Mouse (Mus musculus) lung, embryonic 14.5 days (tissue): ENCODE data around the gene Timm8a2. TPM values are rescaled to one million over a fixed set of nuclear protein-coding genes. Genes with fewer than 3 reads are reported as not detected.

ENCODE experiments used
- ATAC-seq: fragments of 200-750 bp; cut with Nextera tagmentation; 2 replicates; pipeline ENCODE4 v1.8.0; 2017; ENCODE audit warnings: mild to moderate bottlenecking, moderate TSS enrichment, moderate library complexity; ENCODE audit not compliant: insufficient read depth
- DNase-seq: peaks from one replicate; pipeline ENCODE4 v3.0.0-alpha.2; 2015
- H3K27ac ChIP-seq: fragments of 300-500 bp; sonication (generic); 2 replicates; pipeline ENCODE4 v1.5.1; 2014; ENCODE audit warnings: low read depth, mild to moderate bottlenecking, moderate library complexity
- H3K27me3 ChIP-seq: fragments of 300-500 bp; sonication (generic); 2 replicates; pipeline ENCODE4 v1.6.1; 2014; ENCODE audit warnings: low read length, control low read depth; ENCODE audit not compliant: insufficient read depth
- H3K36me3 ChIP-seq: fragments of 300-500 bp; sonication (generic); 2 replicates; pipeline ENCODE4 v1.6.1; 2014; ENCODE audit warnings: control low read depth; ENCODE audit not compliant: insufficient read depth
- H3K4me1 ChIP-seq: fragments of 300-500 bp; sonication (generic); 2 replicates; pipeline ENCODE4 v1.6.1; 2014; ENCODE audit warnings: antibody characterized with exemption, control low read depth; ENCODE audit not compliant: insufficient read depth
- H3K4me2 ChIP-seq: fragments of 300-500 bp; sonication (generic); 2 replicates; pipeline ENCODE4 v1.6.1; 2014; ENCODE audit warnings: mild to moderate bottlenecking
- H3K4me3 ChIP-seq: fragments of 300-500 bp; sonication (generic); 2 replicates; pipeline ENCODE4 v1.5.1; 2014; ENCODE audit warnings: low read depth, low read length
- H3K9ac ChIP-seq: fragments of 300-500 bp; sonication (generic); 2 replicates; pipeline ENCODE4 v1.6.1; 2014
- H3K9me3 ChIP-seq: fragments of 300-500 bp; sonication (generic); 2 replicates; pipeline ENCODE4 v1.6.1; 2016; ENCODE audit warnings: low read depth, low read length, control low read depth
- CTCF ChIP-seq: IDR thresholded peaks from 2 replicates; pipeline ENCODE4 v1.5.1; 2016; ENCODE audit warnings: antibody characterized with exemption, low read depth
- WGBS: fragments of 180-500 bp; shearing (Covaris S2); extraction: QIAGEN DNeasy Blood & Tissue Kit; methylation state at CpG from one replicate; pipeline ENCODE4 v1.1.7; 2014; 5-methylcytosine and 5-hydroxymethylcytosine counted together
- polyA plus RNA-seq: library from polyadenylated mRNA; unstranded; fragments of >200 nt; fragmentation: Nextera tagmentation; extraction: Ambion mirVana; gene quantifications from 2 replicates; pipeline ENCODE4 v1.2.1, GENCODE M21; 2014

Timm8a2 gene
- polyA plus RNA-seq, 1 experiment from 2014 or later = not detected

GRCm38 (mm10) chr14:122023054-122023453 lies 11.4 kb upstream of the Timm8a2 start:
- DNase-seq (no peak), ATAC-seq (no peak)
- 80% methylated on average over 1 of the region's 1 CpGs for WGBS
- H3K4me1 ChIP-seq = no peaks in the 10 kb centered on the region
- no peak for TF ChIP-seq CTCF
- H3K27ac ChIP-seq = no peak overlapping the region
- no peak overlapping the region for H3K9ac ChIP-seq
- H3K27me3 ChIP-seq = no peaks in the 10 kb centered on the region
- no peak overlapping the region for H3K4me2 ChIP-seq
- no peaks in the 10 kb centered on the region for H3K9me3 ChIP-seq
- no peak overlapping the region for H3K4me3 ChIP-seq
- 0 out of 2 replicates have a peak, but pooled peaks cover 5% of the 10 kb centered on the region for H3K36me3 ChIP-seq

GRCm38 (mm10) chr14:122023928-122024327 lies 10.5 kb upstream of the Timm8a2 start:
- TF ChIP-seq CTCF = no peak
- H3K4me3 ChIP-seq = no peak overlapping the region
- DNase-seq (no peak), ATAC-seq (no peak)
- no peaks in the 10 kb centered on the region for H3K4me1 ChIP-seq
- no peak overlapping the region for H3K4me2 ChIP-seq
- 0 out of 2 replicates have a peak, but pooled peaks cover 5% of the 10 kb centered on the region for H3K36me3 ChIP-seq
- no peak overlapping the region for H3K27ac ChIP-seq
- no peaks in the 10 kb centered on the region for H3K9me3 ChIP-seq
- H3K9ac ChIP-seq = no peak overlapping the region
- no peaks in the 10 kb centered on the region for H3K27me3 ChIP-seq

GRCm38 (mm10) chr14:122028926-122029745 lies 5.3 kb upstream of the Timm8a2 start:
- Histone ChIP-seq H3K4me3 (no peak overlapping the region), H3K27me3 (no peaks in the 10 kb centered on the region), H3K9ac (no peak overlapping the region), H3K36me3 (no peaks in the 10 kb centered on the region), H3K4me1 (no peaks in the 10 kb centered on the region), H3K9me3 (no peaks in the 10 kb centered on the region), H3K4me2 (no peak overlapping the region), H3K27ac (no peak overlapping the region)
- no peak for TF ChIP-seq CTCF
- 83% methylated on average over 11 of the region's 11 CpGs for WGBS
- DNase-seq (no peak), ATAC-seq (no peak)

GRCm38 (mm10) chr14:122029851-122030250 lies 4.6 kb upstream of the Timm8a2 start:
- TF ChIP-seq CTCF = no peak
- H3K4me1 ChIP-seq = no peaks in the 10 kb centered on the region
- no peak for DNase-seq
- H3K9ac ChIP-seq = no peak overlapping the region
- H3K4me3 ChIP-seq = no peak overlapping the region
- no peak overlapping the region for H3K27ac ChIP-seq
- no peaks in the 10 kb centered on the region for H3K9me3 ChIP-seq
- H3K4me2 ChIP-seq = no peak overlapping the region
- WGBS = 89% methylated on average over 4 of the region's 4 CpGs
- ATAC-seq = no peak
- H3K36me3 ChIP-seq = no peaks in the 10 kb centered on the region
- H3K27me3 ChIP-seq = no peaks in the 10 kb centered on the region

GRCm38 (mm10) chr14:122032045-122032444 lies 2.4 kb upstream of the Timm8a2 start:
- Histone ChIP-seq H3K4me1 (no peaks in the 10 kb centered on the region), H3K9me3 (no peaks in the 10 kb centered on the region), H3K27me3 (no peaks in the 10 kb centered on the region), H3K9ac (no peak overlapping the region), H3K27ac (no peak overlapping the region), H3K4me2 (no peak overlapping the region), H3K36me3 (no peaks in the 10 kb centered on the region), H3K4me3 (no peak overlapping the region)
- ATAC-seq (no peak), DNase-seq (no peak)
- TF ChIP-seq CTCF = no peak
- 55% methylated on average over 2 of the region's 2 CpGs for WGBS

- WGBS = 91% methylated on average over 1 of the region's 1 CpGs
Observed at GRCm38 (mm10) chr14:122035181-122035580, 707 bp downstream of the Timm8a2 start.

GRCm38 (mm10) chr14:122035860-122036259 lies 1.4 kb downstream of the Timm8a2 start:
- TF ChIP-seq CTCF = no peak
- H3K36me3 ChIP-seq = no peaks in the 10 kb centered on the region
- WGBS = 80% methylated on average over 2 of the region's 2 CpGs
- ATAC-seq = no peak
- no peak overlapping the region for H3K9ac ChIP-seq
- no peak for DNase-seq
- H3K4me2 ChIP-seq = no peak overlapping the region
- H3K27ac ChIP-seq = no peak overlapping the region
- H3K4me1 ChIP-seq = no peaks in the 10 kb centered on the region
- H3K27me3 ChIP-seq = no peaks in the 10 kb centered on the region
- no peaks in the 10 kb centered on the region for H3K9me3 ChIP-seq
- no peak overlapping the region for H3K4me3 ChIP-seq

More at GRCm38 (mm10) chr14:122035181-122035580, 707 bp downstream of the Timm8a2 start:
- Histone ChIP-seq H3K27me3 (no peaks in the 10 kb centered on the region), H3K9me3 (no peaks in the 10 kb centered on the region), H3K4me1 (no peaks in the 10 kb centered on the region), H3K27ac (no peak overlapping the region), H3K36me3 (no peaks in the 10 kb centered on the region), H3K4me3 (no peak overlapping the region), H3K4me2 (no peak overlapping the region), H3K9ac (no peak overlapping the region)
- TF ChIP-seq CTCF = no peak
- no peak for ATAC-seq
- DNase-seq = no peak
